Mouse (Mus musculus) MEL (cell line): Measurements from ENCODE around the gene Hgd. TPM values are rescaled to one million over a fixed set of nuclear protein-coding genes. Genes with fewer than 3 reads are reported as not detected.
"Not testable (repeated sequence)": the region's sequence is repeated elsewhere in the genome, so short reads cannot be mapped to it uniquely, and the experiment has no call there.

Experiments
- DNase-seq: peaks from one replicate; pipeline ENCODE4 v3.0.0; 2011; ENCODE audit warnings: low read depth, low spot score
- H3K27ac ChIP-seq: 2 replicates; pipeline ENCODE4 v1.5.1; 2012; ENCODE audit warnings: low read depth, mild to moderate bottlenecking, control low read depth, low read length, moderate library complexity; ENCODE audit not compliant: control insufficient read depth
- H3K27me3 ChIP-seq, 2 experiments: fragments of 150-350 bp in 1 of 2; sonication (generic) in 1 of 2; 2 replicates each; pipeline ENCODE4 v1.6.1; 2012; ENCODE audit warnings: low read length in 2 of 2, mild to moderate bottlenecking in 2 of 2, improper control_type of control experiment in 1 of 2, moderate library complexity in 1 of 2; ENCODE audit not compliant: insufficient read depth in 2 of 2, control insufficient read depth in 1 of 2
- H3K36me3 ChIP-seq, 2 experiments: 2 replicates each; pipeline ENCODE4 v1.6.1; 2012 to 2014; ENCODE audit warnings: low read length in 2 of 2, improper control_type of control experiment in 1 of 2, inconsistent platforms in 1 of 2, mild to moderate bottlenecking in 1 of 2; ENCODE audit not compliant: insufficient read depth in 2 of 2, control insufficient read depth in 1 of 2
- H3K4me1 ChIP-seq, 2 experiments: fragments of 150-350 bp in 1 of 2; sonication (generic) in 1 of 2; 2 replicates each; pipeline ENCODE4 v1.6.1; 2012; ENCODE audit warnings: low read length in 2 of 2, improper control_type of control experiment in 1 of 2, mild to moderate bottlenecking in 1 of 2; ENCODE audit not compliant: insufficient read depth in 2 of 2, control insufficient read depth in 1 of 2
- H3K4me3 ChIP-seq, 2 experiments: fragments of 150-350 bp in 1 of 2; sonication (generic) in 1 of 2; 2 replicates each; pipeline ENCODE4 v1.5.1; 2012; ENCODE audit warnings: low read depth in 2 of 2, low read length in 2 of 2, mild to moderate bottlenecking in 2 of 2, moderate library complexity in 2 of 2, control low read depth in 1 of 2, improper control_type of control experiment in 1 of 2; ENCODE audit not compliant: control insufficient read depth in 1 of 2, insufficient read depth in 1 of 2
- H3K79me2 ChIP-seq: 2 replicates; pipeline ENCODE4 v1.6.1; 2012; ENCODE audit warnings: mild to moderate bottlenecking, low read length, moderate library complexity; ENCODE audit not compliant: control insufficient read depth, poor library complexity, insufficient read depth
- H3K9ac ChIP-seq: 2 replicates; pipeline ENCODE4 v1.6.1; 2012; ENCODE audit warnings: low read depth, mild to moderate bottlenecking, control low read depth, low read length, moderate library complexity; ENCODE audit not compliant: control insufficient read depth, poor library complexity, severe bottlenecking
- H3K9me3 ChIP-seq: fragments of 150-350 bp; sonication (generic); replicated peaks from 2 replicates; pipeline ENCODE4 v1.6.1; 2012; ENCODE audit warnings: mild to moderate bottlenecking, low read length, improper control_type of control experiment, moderate library complexity; ENCODE audit not compliant: insufficient read depth
- CTCF ChIP-seq, 3 experiments: IDR thresholded peaks in 2 of 3; conservative IDR thresholded peaks in 1 of 3; 2 replicates each; pipeline ENCODE4 v1.5.1; 2011 to 2012; ENCODE audit warnings: low read length in 3 of 3, low read depth in 2 of 3, mild to moderate bottlenecking in 2 of 3, improper control_type of control experiment in 1 of 3, inconsistent platforms in 1 of 3, mixed read lengths in 1 of 3, moderate library complexity in 1 of 3; ENCODE audit not compliant: control insufficient read depth in 1 of 3, insufficient read depth in 1 of 3, poor library complexity in 1 of 3, severe bottlenecking in 1 of 3
- E2F4 ChIP-seq: IDR thresholded peaks from 2 replicates; pipeline ENCODE4 v1.6.1; 2011; ENCODE audit warnings: low read depth, low read length, improper control_type of control experiment, borderline replicate concordance
- ELF1 ChIP-seq: IDR thresholded peaks from 2 replicates; pipeline ENCODE4 v1.6.1; 2014; ENCODE audit warnings: low read depth, mild to moderate bottlenecking, inconsistent platforms, low read length, improper control_type of control experiment, moderate library complexity
- EP300 ChIP-seq, 2 experiments: IDR thresholded peaks; 2 replicates each; pipeline ENCODE4 v1.6.1; 2011; ENCODE audit warnings: improper control_type of control experiment in 2 of 2, low read length in 2 of 2, low read depth in 1 of 2, mild to moderate bottlenecking in 1 of 2
- ETS1 ChIP-seq: IDR thresholded peaks from 2 replicates; pipeline ENCODE4 v1.6.1; 2012; ENCODE audit warnings: low read depth, mild to moderate bottlenecking, inconsistent platforms, low read length, improper control_type of control experiment, moderate library complexity
- GABPA ChIP-seq: IDR thresholded peaks from 2 replicates; pipeline ENCODE4 v1.6.1; 2012; ENCODE audit warnings: low read depth, mild to moderate bottlenecking, inconsistent platforms, low read length, improper control_type of control experiment, moderate library complexity
- GATA1 ChIP-seq: IDR thresholded peaks from 2 replicates; pipeline ENCODE4 v1.6.1; 2011; ENCODE audit warnings: low read depth, low read length, improper control_type of control experiment
- HCFC1 ChIP-seq: IDR thresholded peaks from 2 replicates; pipeline ENCODE4 v1.6.1; 2012; ENCODE audit warnings: low read depth, mild to moderate bottlenecking, inconsistent platforms, low read length, improper control_type of control experiment, moderate library complexity
- JUND ChIP-seq: IDR thresholded peaks from 2 replicates; pipeline ENCODE4 v1.6.1; 2011; ENCODE audit warnings: low read depth, mild to moderate bottlenecking, improper control_type of control experiment, low read length
- KAT2A ChIP-seq: conservative IDR thresholded peaks from 2 replicates; pipeline ENCODE4 v1.6.1; 2012; ENCODE audit warnings: low read depth, low read length, improper control_type of control experiment, inconsistent platforms
- MAFK ChIP-seq: IDR thresholded peaks from 2 replicates; pipeline ENCODE4 v1.6.1; 2011; ENCODE audit warnings: low read depth, mild to moderate bottlenecking, low read length, improper control_type of control experiment, borderline replicate concordance
- MAX ChIP-seq: IDR thresholded peaks from 2 replicates; pipeline ENCODE4 v1.6.1; 2011; ENCODE audit warnings: low read length, improper control_type of control experiment
- MYB ChIP-seq: IDR thresholded peaks from 2 replicates; pipeline ENCODE4 v1.6.1; 2011; ENCODE audit warnings: mild to moderate bottlenecking, low read depth, low read length, improper control_type of control experiment
- POLR2A ChIP-seq, 2 experiments: IDR thresholded peaks; 2 replicates each; pipeline ENCODE4 v1.6.1; 2011 to 2012; ENCODE audit warnings: low read length in 2 of 2, mild to moderate bottlenecking in 2 of 2, control low read depth in 1 of 2, improper control_type of control experiment in 1 of 2, low read depth in 1 of 2, moderate library complexity in 1 of 2; ENCODE audit not compliant: control insufficient read depth in 1 of 2, insufficient read depth in 1 of 2, poor library complexity in 1 of 2
- RAD21 ChIP-seq: IDR thresholded peaks from 2 replicates; pipeline ENCODE4 v1.6.1; 2011; ENCODE audit warnings: mild to moderate bottlenecking, low read depth, low read length, improper control_type of control experiment
- SIN3A ChIP-seq: IDR thresholded peaks from 2 replicates; pipeline ENCODE4 v1.6.1; 2012; ENCODE audit warnings: low read length, improper control_type of control experiment, inconsistent platforms
- SMC3 ChIP-seq: IDR thresholded peaks from 2 replicates; pipeline ENCODE4 v1.6.1; 2011; ENCODE audit warnings: low read depth, low read length, improper control_type of control experiment
- TAL1 ChIP-seq: IDR thresholded peaks from 2 replicates; pipeline ENCODE4 v1.6.1; 2012; ENCODE audit warnings: mild to moderate bottlenecking, inconsistent platforms, low read length, moderate library complexity, mixed read lengths
- TBP ChIP-seq: IDR thresholded peaks from 2 replicates; pipeline ENCODE4 v1.8.0; 2011; ENCODE audit warnings: low read depth, low read length, improper control_type of control experiment
- TCF12 ChIP-seq: IDR thresholded peaks from 2 replicates; pipeline ENCODE4 v1.6.1; 2014; ENCODE audit warnings: low read depth, mild to moderate bottlenecking, inconsistent platforms, low read length, improper control_type of control experiment, moderate library complexity
- UBTF ChIP-seq: IDR thresholded peaks from 2 replicates; pipeline ENCODE4 v1.6.1; 2012; ENCODE audit warnings: low read depth, mild to moderate bottlenecking, inconsistent platforms, low read length, improper control_type of control experiment, moderate library complexity, borderline replicate concordance; ENCODE audit not compliant: insufficient read depth
- USF1 ChIP-seq: IDR thresholded peaks from 2 replicates; pipeline ENCODE4 v1.6.1; 2014; ENCODE audit warnings: low read depth, mild to moderate bottlenecking, inconsistent platforms, low read length, improper control_type of control experiment, moderate library complexity
- ZC3H11A ChIP-seq: IDR thresholded peaks from 2 replicates; pipeline ENCODE4 v1.6.1; 2012; ENCODE audit warnings: low read depth, mild to moderate bottlenecking, inconsistent platforms, low read length, improper control_type of control experiment
- ZKSCAN1 ChIP-seq: IDR thresholded peaks from 2 replicates; pipeline ENCODE4 v1.6.1; 2012; ENCODE audit warnings: low read depth, mild to moderate bottlenecking, inconsistent platforms, low read length, improper control_type of control experiment, moderate library complexity
- ZNF384 ChIP-seq: IDR thresholded peaks from 2 replicates; pipeline ENCODE4 v1.6.1; 2012; ENCODE audit warnings: low read depth, mild to moderate bottlenecking, inconsistent platforms, low read length, improper control_type of control experiment
- polyA plus RNA-seq, 2 experiments: library from polyadenylated mRNA; stranded (reverse) in 1 of 2; unstranded in 1 of 2; fragments of >175 nt in 1 of 2; fragments of >200 nt in 1 of 2; gene quantifications; 2 replicates each; pipeline versions ENCODE4 v1.2.1 to v1.2.4; 2012; ENCODE audit warnings: low replicate concordance in 2 of 2, low read depth in 1 of 2; ENCODE audit not compliant: insufficient read length in 2 of 2, insufficient read depth in 1 of 2, missing spikeins in 1 of 2
- total RNA-seq: library from RNA; depleted of rRNA; stranded (reverse); fragments of 300-350 nt; gene quantifications from 2 replicates; pipeline ENCODE4 v1.2.3, GENCODE M21; 2012

Hgd gene
- total and polyA plus RNA-seq, 3 experiments, result not detected

GRCm38 (mm10) chr16:37636107-37636506, 56.2 kb downstream of the Hgd start:
- no peaks in the 10 kb centered on the region for H3K79me2 ChIP-seq
- no peaks in the 10 kb centered on the region for H3K27me3 ChIP-seq
- peaks cover 0 to 18% of the 10 kb centered on the region in 2 experiments; a peak in 2 of 4 replicates for H3K36me3 ChIP-seq
- H3K27ac ChIP-seq, result no peak overlapping the region
- H3K4me3 ChIP-seq, result no peak overlapping the region
- H3K9me3 ChIP-seq, result no peaks in the 10 kb centered on the region
- no peak overlapping the region for H3K9ac ChIP-seq
- peaks cover 3 to 13% of the 10 kb centered on the region in 2 experiments; a peak in 3 of 4 replicates for H3K4me1 ChIP-seq
- TF ChIP-seq SMC3, result peak; percentile 32; the same call in 1 of the 2 replicates
- TF ChIP-seq ZC3H11A, result no peak
- no peak for TF ChIP-seq GATA1
- no peak for TF ChIP-seq ZKSCAN1
- TF ChIP-seq GABPA, result no peak
- TF ChIP-seq CTCF (IDR thresholded peaks at IDR 0.05 in 2 of 3, conservative IDR thresholded peaks at IDR 0.05 in 1 of 3; ENCODE audit: control insufficient read depth in 1 of 3, insufficient read depth in 1 of 3, low read depth in 2 of 3, low read length in 3 of 3, poor library complexity in 1 of 3, severe bottlenecking in 1 of 3), result peak in 2 of 3 experiments; percentile 33; a peak in 4 of 6 replicates
- no peak for TF ChIP-seq TBP
- no peak for TF ChIP-seq MYB
- TF ChIP-seq EP300 (IDR thresholded peaks at IDR 0.05; ENCODE audit: low read depth in 1 of 2, low read length in 2 of 2), result no peak
- no peak for TF ChIP-seq ELF1
- no peak for TF ChIP-seq JUND
- TF ChIP-seq KAT2A, result no peak
- peak; percentile 25 for TF ChIP-seq RAD21
- no peak for TF ChIP-seq TCF12
- TF ChIP-seq POLR2A (IDR thresholded peaks at IDR 0.05; ENCODE audit: control insufficient read depth in 1 of 2, insufficient read depth in 1 of 2, low read depth in 1 of 2, low read length in 2 of 2, poor library complexity in 1 of 2), result no peak
- no peak for TF ChIP-seq MAX
- no peak for TF ChIP-seq MAFK
- DNase-seq, result no peak

- Histone ChIP-seq H3K27ac (peak overlapping the region; percentile 12; the same call in 1 of the 2 replicates), H3K36me3 (peaks cover 0 to 18% of the 10 kb centered on the region in 2 experiments; a peak in 2 of 4 replicates), H3K4me3 (no peak overlapping the region), H3K9ac (no peak overlapping the region), H3K79me2 (no peaks in the 10 kb centered on the region), H3K27me3 (no peaks in the 10 kb centered on the region), H3K9me3 (no peaks in the 10 kb centered on the region), H3K4me1 (peaks cover 3 to 13% of the 10 kb centered on the region in 2 experiments; a peak in 3 of 4 replicates)
- peak; percentile 61 for DNase-seq
- TF ChIP-seq TAL1, result peak; percentile 68
- no peak for TF ChIP-seq UBTF
- TF ChIP-seq MYB, result no peak
- TF ChIP-seq SIN3A, result no peak
- 0 out of 2 replicates have a peak, but pooled peaks have one; percentile 25 for TF ChIP-seq GATA1
- no peak for TF ChIP-seq HCFC1
- no peak for TF ChIP-seq ZNF384
- TF ChIP-seq ELF1, result no peak
- no peak for TF ChIP-seq MAFK
- TF ChIP-seq GABPA, result no peak
- TF ChIP-seq E2F4, result no peak
- TF ChIP-seq EP300 (IDR thresholded peaks at IDR 0.05; ENCODE audit: low read depth in 1 of 2, low read length in 2 of 2), result peak; percentile 44 to 70
- no peak for TF ChIP-seq USF1
- TF ChIP-seq ETS1, result peak; percentile 58; the same call in 1 of the 2 replicates
- no peak for TF ChIP-seq ZC3H11A
- TF ChIP-seq TBP, result no peak
Observed at GRCm38 (mm10) chr16:37637802-37638201, 57.8 kb downstream of the Hgd start.

GRCm38 (mm10) chr16:37640522-37640921, 60.6 kb downstream of the Hgd start:
- H3K27ac ChIP-seq, H3K36me3 ChIP-seq, H3K9me3 ChIP-seq, DNase-seq, H3K9ac ChIP-seq, H3K4me1 ChIP-seq, H3K79me2 ChIP-seq, H3K4me3 ChIP-seq, H3K27me3 ChIP-seq: not testable (repeated sequence)
